Mouse (Mus musculus) heart, adult 9 months (tissue): ENCODE results near the gene Clns1a.

Experiments
- DNase-seq, 2 experiments: peaks; one replicate each; pipeline ENCODE4 v3.0.0; 2022; ENCODE audit warnings: low spot score in 2 of 2

Gene Clns1a

DNA sequence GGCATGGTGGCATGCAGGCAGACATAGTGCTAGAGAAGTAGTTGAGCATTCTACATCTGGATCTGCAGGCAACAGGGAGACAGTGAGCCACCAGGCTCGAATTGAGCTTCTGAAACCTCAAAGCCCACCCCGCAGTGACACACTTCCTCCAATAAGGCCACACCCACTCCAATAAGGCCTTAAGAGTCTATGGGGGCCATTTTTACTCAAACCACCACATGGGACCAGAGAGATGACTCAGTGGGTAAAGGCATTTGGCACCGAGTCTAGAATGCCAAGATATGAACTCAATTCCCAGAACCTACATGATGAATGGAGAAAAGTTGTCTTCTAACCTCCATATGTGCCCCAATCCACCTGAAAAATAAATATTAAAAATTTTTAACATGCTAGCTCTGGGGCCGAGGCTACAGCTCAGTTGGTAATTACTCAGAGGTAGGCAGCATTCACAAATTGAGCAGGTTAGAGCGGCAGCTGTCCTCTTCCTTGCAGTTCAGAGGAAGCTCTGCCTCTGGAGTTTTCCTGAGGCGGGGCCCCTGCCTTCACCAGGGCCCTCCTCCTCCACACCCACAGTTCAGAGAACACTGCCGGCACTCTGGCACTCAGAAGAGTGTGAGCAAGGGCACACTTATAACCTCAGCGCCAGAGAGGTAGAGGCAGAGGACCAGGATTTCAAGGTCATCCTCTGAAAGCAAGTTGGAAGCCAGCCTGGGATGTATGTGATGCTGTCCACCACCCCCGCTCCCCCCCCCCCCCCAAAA lies 70.2 kb downstream of the Clns1a start:
- no peak for DNase-seq

DNA sequence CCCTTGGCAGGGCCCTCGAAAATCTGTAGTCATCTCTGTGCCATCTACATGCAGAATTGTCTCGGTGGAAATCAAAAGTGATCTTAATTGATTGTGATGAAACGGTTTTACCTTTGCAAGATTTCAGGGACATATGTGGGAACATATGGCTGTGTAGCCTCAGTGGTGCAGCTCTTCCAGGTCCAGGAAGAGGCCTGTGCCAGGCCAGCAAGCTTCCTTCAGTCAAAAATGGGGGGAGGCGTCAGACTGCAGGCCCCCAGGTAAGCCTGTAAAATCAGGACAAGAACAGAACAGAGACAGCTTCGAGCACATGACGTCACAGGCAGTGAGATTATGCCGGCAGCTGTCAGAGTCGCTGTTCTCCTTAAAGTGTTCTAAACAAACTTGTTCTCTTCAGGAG lies 71.4 kb downstream of the Clns1a start:
- no peak for DNase-seq

GRCm38 (mm10) chr7:97769020-97769419 lies 72.6 kb downstream of the Clns1a start:
- DNase-seq: no peak
